ENCODE assay signal across 11 mouse cellular contexts in genomic region chr8:84334333-84334732, GRCm38 (mm10). TPM values are rescaled to one million over a fixed set of nuclear protein-coding genes. Genes with fewer than 3 reads are reported as not detected.
A peak's percentile ranks its signal among the peaks of the same experiment; 100 is the strongest.
DNase-seq lines count a peak whose midpoint lies in the region; ATAC-seq lines count a peak whose summit lies in the region.
"Had no signal": no experiment of that assay in that cellular context is flagged by ENCODE, and none has a peak within 500 bp of the region (broad histone marks: within the 10 kb centered on the region; RNA-seq: fewer than 3 reads in every experiment).

No protein-coding gene starts in this region.

- peaks cover 10% of the 10 kb centered on the region for H3K4me1 ChIP-seq in hindbrain, embryonic 15.5 days (replicated peaks)
- H3K4me1 ChIP-seq in hindbrain, embryonic 16.5 days (ENCODE audit: control insufficient read depth, insufficient read depth, low read depth, low read length): peaks cover 8% of the 10 kb centered on the region
- H3K4me1 ChIP-seq: liver, embryonic 13.5 days had no signal

- no peaks in the 10 kb centered on the region for H3K36me3 ChIP-seq in hindbrain, embryonic 15.5 days
- no peaks in the 10 kb centered on the region for H3K36me3 ChIP-seq in hindbrain, embryonic 16.5 days (ENCODE audit: control insufficient read depth, insufficient read depth, low read length)
- H3K36me3 ChIP-seq: liver, embryonic 13.5 days had no signal

- DNase-seq in cerebellum, postnatal 10 days: peak; percentile 84 to 86
- DNase-seq in testis, postnatal 14 days (ENCODE audit: low spot score): peak; percentile 37
- no peak for DNase-seq in testis, postnatal 10 days (ENCODE audit: low spot score)
- no peak for DNase-seq in urinary bladder, postnatal 36 days (ENCODE audit: low spot score in 2 of 2)
- no peak for DNase-seq in layer of hippocampus, adult 11-12 months (ENCODE audit: low spot score)
- DNase-seq: B cell, adult 2 months; liver, embryonic 13.5 days had no signal

- no peaks in the 10 kb centered on the region for H3K9me3 ChIP-seq in hindbrain, embryonic 15.5 days
- no peaks in the 10 kb centered on the region for H3K9me3 ChIP-seq in hindbrain, embryonic 16.5 days (ENCODE audit: control insufficient read depth, low read length)
- H3K9me3 ChIP-seq: liver, embryonic 13.5 days had no signal

- 0 out of 2 replicates have a peak overlapping the region, but pooled peaks have one; percentile 5 for H3K27ac ChIP-seq in hindbrain, embryonic 15.5 days (replicated peaks)
- H3K27ac ChIP-seq in hindbrain, embryonic 16.5 days (ENCODE audit: low read depth, low read length): no peak overlapping the region
- H3K27ac ChIP-seq: heart, adult 2 months; liver, embryonic 13.5 days had no signal

- 49% methylated on average over 5 of the region's 5 CpGs for WGBS in hindbrain, embryonic 15.5 days
- 45% methylated on average over 5 of the region's 5 CpGs for WGBS in hindbrain, embryonic 16.5 days

- ATAC-seq in cerebellum, adult (ENCODE audit: insufficient number of reproducible peaks, low FRiP score, low TSS enrichment): no peak
- no peak for ATAC-seq in hindbrain, embryonic 15.5 days (ENCODE audit: low FRiP score, low read depth)
- no peak for ATAC-seq in hindbrain, embryonic 16.5 days

- H3K27me3 ChIP-seq in hindbrain, embryonic 15.5 days: peaks cover 9% of the 10 kb centered on the region
- H3K27me3 ChIP-seq in hindbrain, embryonic 16.5 days (replicated peaks; ENCODE audit: control insufficient read depth, insufficient read depth, low read length): peaks cover 7% of the 10 kb centered on the region; the same call in 1 of the 2 replicates

- H3K4me3 ChIP-seq in hindbrain, embryonic 15.5 days: no peak overlapping the region
- H3K4me3 ChIP-seq in hindbrain, embryonic 16.5 days (ENCODE audit: low read length): no peak overlapping the region
- H3K4me3 ChIP-seq: heart, adult 2 months; liver, embryonic 13.5 days had no signal

- H3K9ac ChIP-seq in hindbrain, embryonic 15.5 days: no peak overlapping the region
- no peak overlapping the region for H3K9ac ChIP-seq in hindbrain, embryonic 16.5 days (ENCODE audit: low read depth, low read length)
- H3K9ac ChIP-seq: liver, embryonic 13.5 days had no signal

- no peak overlapping the region for H3K4me2 ChIP-seq in hindbrain, embryonic 15.5 days
- no peak overlapping the region for H3K4me2 ChIP-seq in hindbrain, embryonic 16.5 days (ENCODE audit: low read length)
- H3K4me2 ChIP-seq: liver, embryonic 13.5 days had no signal

RNA-seq across cellular contexts. Expression of gene Cacna1a, which starts 53.9 kb away (rescaled TPM):
- polyA plus RNA-seq in hindbrain, embryonic 15.5 days (2015; fragmentation: Nextera tagmentation; extraction: Ambion mirVana): 22.0 and 22.3 TPM in 2 replicates
- 15.7 and 17.1 TPM in 2 replicates for polyA plus RNA-seq in hindbrain, embryonic 16.5 days (2015; fragmentation: Nextera tagmentation; extraction: Ambion mirVana)

Comparison
In these comparisons a context has a peak if more than half of its experiments do, and no peak if none do; other contexts are left out.
1. DNase-seq: peak in cerebellum, postnatal 10 days (2 of 2) and testis, postnatal 14 days (single experiment); none in testis, postnatal 10 days (single experiment), urinary bladder, postnatal 36 days (0 of 2) and layer of hippocampus, adult 11-12 months (single experiment).